Mouse (Mus musculus) erythroblast, embryonic 14.5 days (primary cell): ENCODE measurements around the gene Chmp1a.

Source experiments
- GATA1 ChIP-seq: IDR thresholded peaks from 2 replicates; pipeline ENCODE4 v1.6.1; 2012; ENCODE audit warnings: low read length, inconsistent platforms, mixed read lengths
- TAL1 ChIP-seq: IDR thresholded peaks from 3 replicates; pipeline ENCODE4 v1.6.1; 2012; ENCODE audit warnings: low read length, inconsistent platforms, mixed read lengths

GRCm38 (mm10) chr8:123252925-123253324, 40.4 kb upstream of the Chmp1a start:
- no peak for TF ChIP-seq TAL1
- TF ChIP-seq GATA1 = no peak
